Mouse (Mus musculus) layer of hippocampus, adult 11-12 months (tissue): Measurements from ENCODE around the gene Phf21a.
"Not testable (repeated sequence)": the region's sequence is repeated elsewhere in the genome, so short reads cannot be mapped to it uniquely, and the experiment has no call there.

ENCODE experiments used
- DNase-seq: peaks from one replicate; pipeline ENCODE4 v3.0.0; 2022; ENCODE audit warnings: low spot score

Gene Phf21a

DNA sequence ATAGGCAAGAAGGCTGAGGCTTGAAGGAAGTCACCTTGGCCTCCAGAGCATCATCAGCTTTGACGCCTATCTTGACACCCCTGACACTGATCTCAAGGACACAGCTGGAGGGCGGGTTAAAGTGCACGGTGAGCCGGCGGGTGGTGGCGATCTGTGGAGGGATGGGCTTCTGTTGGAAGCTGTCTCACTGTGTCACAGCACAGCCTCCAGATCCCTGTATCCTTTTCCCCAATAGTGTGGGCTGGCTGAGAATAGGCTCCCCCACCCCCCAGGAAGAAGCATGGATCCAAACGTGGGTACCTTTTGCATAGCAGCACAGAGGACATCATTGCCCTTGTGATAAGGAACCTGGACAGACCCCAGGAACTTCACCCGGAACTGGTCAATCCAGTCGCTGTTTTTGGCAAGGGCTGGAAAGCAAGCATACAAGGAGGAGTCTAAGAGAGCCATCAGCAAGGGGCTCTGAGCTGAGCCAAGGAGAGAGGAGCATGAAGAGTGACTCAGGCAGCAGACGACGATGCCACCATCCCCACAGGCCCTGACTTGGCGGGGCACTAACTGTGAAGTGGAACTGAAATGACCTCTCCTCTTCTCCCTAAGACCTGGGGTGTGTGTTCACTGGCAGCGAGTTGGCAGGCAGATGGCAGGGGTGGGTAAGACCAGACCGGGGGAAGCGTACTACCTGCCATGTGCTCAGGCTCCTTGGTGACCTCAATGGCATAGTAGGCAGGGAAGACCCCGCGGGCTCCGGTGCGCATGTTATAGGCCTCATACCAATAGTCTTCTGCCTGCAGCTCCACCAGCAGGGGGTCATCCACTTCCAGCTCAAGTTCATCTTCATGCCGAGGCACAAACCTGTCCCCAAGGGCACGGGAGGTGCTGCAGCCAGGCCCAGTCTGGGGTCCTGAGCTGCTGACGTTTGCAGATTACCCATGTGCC, 292.5 kb downstream of the Phf21a start:
- no peak for DNase-seq

DNA sequence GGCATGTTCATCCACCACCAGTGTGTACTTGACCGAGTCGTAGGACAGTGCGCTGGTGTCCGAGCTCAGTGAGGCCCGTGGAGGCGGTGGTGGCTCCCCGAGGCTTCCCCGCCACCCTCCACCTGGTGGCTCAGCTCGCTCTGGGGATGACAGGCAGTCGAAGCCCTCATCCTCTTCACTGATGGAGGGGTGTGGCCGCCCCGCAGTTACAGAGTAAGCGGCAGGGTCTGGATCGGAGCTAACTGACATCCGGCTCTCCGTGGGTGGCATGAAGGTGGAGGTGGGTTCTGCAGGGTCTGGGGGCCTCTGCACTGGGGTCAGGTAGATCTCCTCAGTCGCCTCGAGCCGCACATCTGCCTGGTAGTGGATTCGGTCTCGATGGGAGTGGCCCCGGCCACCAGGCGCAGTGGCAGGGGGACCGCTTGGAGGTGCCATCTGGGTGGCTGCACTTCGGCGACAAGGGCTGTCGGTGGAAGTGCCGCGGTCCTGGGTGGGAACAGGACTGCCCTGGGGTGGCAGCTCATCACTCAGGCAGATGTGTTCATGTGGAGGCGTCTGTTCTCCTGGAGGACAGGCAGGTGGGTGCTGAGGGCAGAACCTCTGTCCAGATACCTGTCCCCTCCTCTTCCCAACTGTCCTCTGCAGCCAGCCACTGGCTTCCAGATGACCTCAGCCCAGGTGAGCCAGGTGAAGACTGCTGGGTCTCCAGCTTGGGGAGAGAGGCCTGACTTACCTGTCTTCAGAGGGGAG, 294.1 kb downstream of the Phf21a start:
- no peak for DNase-seq

DNA sequence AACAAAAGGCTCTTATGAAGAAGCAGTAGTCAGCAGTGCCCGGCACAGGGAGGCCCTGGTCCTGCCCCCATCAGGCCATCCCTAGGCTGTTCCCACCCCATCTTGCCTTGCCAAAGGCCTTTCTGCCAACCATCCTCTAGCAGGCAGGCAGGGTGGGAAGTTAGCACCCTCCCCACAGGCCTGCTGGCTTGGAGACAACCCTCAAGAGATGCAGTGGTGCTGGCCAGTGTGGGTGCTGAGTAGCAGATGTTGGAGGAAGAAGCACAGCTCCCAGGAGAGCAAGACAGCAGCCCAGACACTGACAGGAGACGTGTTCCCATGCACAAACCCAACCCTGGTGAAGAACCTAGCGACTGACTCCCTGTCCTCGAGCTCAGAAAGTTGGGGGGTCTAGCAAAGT, 294.7 kb downstream of the Phf21a start:
- DNase-seq, result peak; percentile 74

DNA sequence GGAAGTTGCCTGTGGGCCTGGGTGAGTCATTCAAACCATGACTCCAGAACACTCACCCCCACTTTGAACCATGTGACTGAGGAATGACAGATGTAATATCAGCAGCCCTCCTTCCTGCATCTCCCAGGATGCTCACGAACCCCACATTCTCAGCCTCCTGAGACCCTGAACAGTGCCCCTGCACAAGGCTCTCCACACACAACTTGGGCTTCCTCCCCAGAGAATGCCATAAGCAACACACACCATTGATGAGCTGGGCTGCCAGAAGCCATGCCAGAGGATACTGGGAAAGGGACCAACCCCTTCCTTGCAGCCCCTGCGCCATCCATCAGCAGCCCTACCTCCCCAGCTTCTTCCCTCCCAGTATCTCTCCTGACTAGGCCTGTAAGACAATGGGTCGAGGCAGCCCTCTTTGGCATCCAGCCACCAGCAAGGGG, 295.2 kb downstream of the Phf21a start:
- no peak for DNase-seq

DNA sequence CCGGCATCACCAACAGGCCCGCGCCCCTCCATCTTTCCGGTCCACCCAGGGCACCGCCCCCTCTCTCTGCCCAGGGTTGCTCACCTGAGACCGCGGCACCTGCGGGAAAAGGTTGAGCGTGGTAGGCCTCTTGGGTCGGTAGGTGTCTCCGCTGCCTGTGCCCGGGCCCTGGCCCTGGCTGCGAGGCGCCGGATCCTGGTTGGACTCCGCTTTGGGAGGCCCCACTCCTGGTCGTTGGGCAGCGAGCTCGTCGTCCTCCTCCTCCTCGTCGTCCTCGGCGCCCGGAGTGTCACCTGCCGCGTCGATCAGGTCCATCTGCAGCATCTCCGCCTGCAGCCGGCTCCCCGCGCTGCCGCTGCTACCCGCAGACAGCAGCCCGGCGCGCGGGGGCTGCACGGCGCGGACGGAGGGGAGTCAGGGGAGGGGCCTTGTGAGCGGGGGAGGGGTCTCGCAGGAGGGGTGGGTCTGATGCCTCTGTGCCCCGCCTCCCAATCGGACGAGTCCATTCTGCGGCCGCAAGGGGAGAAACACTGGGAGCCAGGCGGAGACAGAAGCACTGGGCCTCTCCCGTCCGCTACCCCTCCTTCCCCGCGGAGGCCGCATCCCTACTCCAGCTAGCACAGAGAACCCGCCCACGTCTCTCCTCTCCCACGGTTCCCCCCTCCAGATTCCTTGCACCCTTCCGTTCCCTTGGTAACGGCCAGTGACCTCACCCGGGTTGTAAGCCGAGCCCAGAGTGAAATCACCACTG, 296.1 kb downstream of the Phf21a start:
- peak; percentile 94 for DNase-seq

DNA sequence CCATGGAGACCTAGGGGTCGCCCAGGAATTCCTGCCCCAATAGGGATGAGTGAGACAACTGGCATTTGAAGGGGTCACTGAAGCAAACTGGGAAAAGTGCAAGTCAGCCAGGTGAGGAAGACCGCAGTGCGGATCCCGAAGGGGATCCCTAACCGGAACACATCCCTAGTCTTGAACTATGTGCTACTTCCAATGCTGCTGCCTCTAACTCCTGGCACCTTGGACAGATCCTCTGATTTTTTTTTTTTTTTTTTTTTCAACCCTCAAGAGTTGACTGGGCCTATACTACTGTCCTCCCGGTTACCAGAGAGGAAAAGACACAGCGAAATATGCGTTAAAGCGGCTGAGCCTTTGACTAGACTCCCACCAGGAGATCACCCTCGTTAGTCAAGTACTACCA, 296.7 kb downstream of the Phf21a start:
- no peak for DNase-seq

- DNase-seq, result no peak
Measured at GRCm38 (mm10) chr2:92390206-92390930, 297.5 kb downstream of the Phf21a start.

DNA sequence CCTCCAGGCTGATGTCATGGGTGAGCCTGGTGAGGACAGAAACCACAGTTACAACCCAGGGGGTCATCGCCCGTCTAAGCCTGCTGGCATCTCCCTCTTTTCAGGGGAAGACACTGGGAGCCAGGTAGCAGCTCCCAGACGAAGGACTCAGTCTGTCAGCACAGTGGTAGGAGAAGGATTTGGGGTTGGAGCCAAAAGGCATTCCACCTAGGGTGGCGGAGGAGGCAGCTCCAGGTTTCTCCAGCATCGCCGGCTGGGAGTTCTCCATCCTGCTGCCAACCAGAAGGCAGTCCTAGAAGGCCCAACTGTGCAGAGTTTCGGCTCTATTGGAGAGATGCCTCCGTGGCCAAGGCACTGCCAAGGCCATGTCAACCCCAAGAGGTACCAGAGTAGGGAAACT, 298.2 kb downstream of the Phf21a start:
- DNase-seq, result no peak

DNA sequence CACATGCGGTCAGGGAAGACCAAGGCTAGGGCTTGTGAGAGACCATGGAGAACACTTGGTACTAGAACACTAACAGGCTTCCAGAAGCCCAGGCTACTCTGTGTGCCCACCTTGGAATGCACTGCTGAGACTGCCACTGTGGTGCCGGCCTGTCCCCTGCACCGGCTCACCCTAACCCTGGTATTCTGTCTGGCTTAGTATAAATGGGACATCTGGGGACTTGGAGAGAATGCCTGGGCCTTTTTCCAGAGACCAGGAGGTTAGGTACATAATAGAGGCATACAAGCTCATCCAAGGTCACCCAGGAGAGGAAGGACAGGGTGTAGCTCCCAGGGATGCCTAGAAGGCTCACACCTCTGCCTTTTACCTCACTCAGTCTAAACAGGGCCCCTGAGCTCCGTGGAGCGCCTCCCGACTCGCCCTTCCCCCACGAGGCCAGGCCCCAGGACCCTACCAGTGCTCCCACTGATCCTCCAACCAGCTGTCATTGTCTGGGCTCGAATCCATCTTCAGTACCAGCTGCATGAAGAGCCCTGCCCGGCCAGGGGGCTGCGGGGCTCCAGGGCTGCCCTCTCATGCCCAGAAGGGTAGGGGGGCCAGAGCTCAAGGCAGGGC, 298.9 kb downstream of the Phf21a start:
- no peak for DNase-seq

- DNase-seq, result no peak
Measured at GRCm38 (mm10) chr2:92392318-92393264, 299.7 kb downstream of the Phf21a start.

DNA sequence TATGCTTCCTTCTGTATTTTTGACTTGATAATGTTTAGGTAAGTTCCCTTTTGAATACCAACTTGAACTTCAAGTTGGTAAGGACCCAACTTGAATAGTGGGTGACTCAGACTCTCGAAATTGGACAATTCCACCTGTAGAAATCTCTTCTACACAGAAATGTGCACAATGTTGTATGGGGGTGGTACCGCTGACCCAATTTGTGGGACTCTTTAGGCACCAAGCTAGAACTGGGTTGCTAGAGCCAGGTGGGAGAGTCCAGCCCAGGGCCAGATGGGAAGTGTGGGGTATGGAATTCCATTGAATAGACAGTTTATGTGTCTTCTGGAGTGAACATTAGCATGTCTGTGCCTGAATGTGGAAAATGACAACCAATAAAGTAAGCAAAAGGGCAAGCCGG, 302.6 kb downstream of the Phf21a start:
- no peak for DNase-seq

GRCm38 (mm10) chr2:92397436-92397835, 304.5 kb downstream of the Phf21a start:
- no peak for DNase-seq

DNA sequence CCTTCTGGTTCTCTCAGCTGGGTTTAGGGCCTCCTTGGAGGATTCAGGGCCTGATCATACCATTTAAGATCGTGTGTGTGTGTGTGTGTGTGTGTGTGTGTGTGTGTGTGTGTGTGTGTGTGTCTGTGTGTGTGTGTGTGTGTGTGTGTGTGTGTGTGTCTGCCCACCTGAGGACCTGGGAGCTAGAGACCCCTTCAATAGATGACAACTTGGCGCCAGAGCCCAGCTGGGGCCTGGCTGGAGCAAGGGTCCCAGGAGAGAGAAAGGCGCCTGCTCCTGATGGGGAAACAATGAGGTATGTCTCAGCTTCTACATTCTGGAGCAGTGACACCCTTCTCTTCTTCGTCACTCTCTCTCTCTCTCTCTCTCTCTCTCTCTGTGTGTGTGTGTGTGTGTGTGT, 307.0 kb downstream of the Phf21a start:
- not testable (repeated sequence) for DNase-seq

DNA sequence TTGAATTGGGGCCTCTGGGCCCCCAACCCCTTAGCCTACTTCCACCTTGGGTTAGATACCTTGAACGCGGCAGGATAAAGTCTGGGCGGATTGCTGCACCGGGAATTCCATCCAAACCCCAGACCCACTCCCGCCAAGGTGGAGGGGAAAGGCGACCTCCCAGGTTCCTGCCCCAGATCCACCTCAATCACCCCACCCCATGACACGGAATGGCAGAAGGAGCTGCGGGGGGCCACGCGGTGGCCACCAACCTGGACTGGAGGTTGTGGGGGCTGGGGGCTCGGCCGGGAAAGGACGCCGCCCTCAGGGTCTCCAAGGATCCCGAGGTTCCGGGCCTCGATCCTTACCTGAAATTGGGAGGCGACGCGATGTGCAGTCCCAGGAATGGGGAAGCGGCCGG, 307.8 kb downstream of the Phf21a start:
- no peak for DNase-seq

- DNase-seq, result no peak
Measured at GRCm38 (mm10) chr2:92401091-92401561, 308.2 kb downstream of the Phf21a start, which contains the start of gene Mapk8ip1. Mapk8ip1 (minus strand) TSS chr2:92401263.

GRCm38 (mm10) chr2:92402591-92403326, 309.8 kb downstream of the Phf21a start:
- no peak for DNase-seq

DNA sequence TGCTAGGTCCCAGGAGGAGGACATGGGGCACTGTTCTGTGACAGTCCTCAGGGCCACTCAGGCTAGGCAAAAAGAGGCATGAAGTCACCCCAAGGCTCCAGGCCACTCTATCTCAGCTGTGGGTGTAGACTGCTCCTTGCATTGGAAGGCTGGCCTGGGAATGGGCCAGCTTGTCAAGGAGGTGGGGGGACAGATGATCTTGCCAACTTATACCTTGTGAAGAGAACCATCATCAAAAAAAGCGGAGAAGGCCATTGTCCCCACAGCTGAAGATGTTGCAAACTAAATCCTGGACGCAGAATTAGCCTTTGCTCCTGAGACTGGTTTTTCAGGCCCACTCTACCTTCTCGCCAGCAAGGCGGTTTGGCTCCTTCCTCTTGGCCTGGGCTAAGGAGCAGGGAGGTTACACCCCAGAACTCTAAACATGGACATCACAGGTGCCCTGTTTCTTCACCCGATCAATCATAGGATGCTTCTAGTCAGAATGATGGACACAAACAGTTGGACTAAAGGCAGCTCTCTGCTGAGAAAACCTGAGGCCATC, 310.9 kb downstream of the Phf21a start:
- no peak for DNase-seq

GRCm38 (mm10) chr2:92404737-92405136, 311.8 kb downstream of the Phf21a start:
- DNase-seq, result no peak

GRCm38 (mm10) chr2:92405687-92406086, 312.8 kb downstream of the Phf21a start:
- DNase-seq, result no peak
